Mouse (Mus musculus) left cerebral cortex, postnatal 25 days (tissue): ENCODE measurements around the gene Mtif3. TPM values are rescaled to one million over a fixed set of nuclear protein-coding genes. Genes with fewer than 3 reads are reported as not detected.
A peak's percentile ranks its signal among the peaks of the same experiment; 100 is the strongest.
"Not testable (repeated sequence)": the region's sequence is repeated elsewhere in the genome, so short reads cannot be mapped to it uniquely, and the experiment has no call there.

Experiments used
- DNase-seq, 2 experiments: peaks; one replicate each; pipeline ENCODE4 v3.0.0; 2022; ENCODE audit warnings: low spot score in 2 of 2, mixed read lengths in 1 of 2
- intact Hi-C: fragments of 180-260 bp; cut with DNase I; formaldehyde crosslinking; loops from one replicate; pipeline ENCODE4 v1.15.1; 2025
- total RNA-seq, 2 experiments: library from RNA; stranded (reverse); gene quantifications; 2 replicates each; pipeline ENCODE4 v1.2.3; 2021

Mtif3 gene
- total RNA-seq, 2 experiments from 2014 or later, result 20.6 to 20.8 TPM

GRCm38 (mm10) chr5:146963937-146964278 is 308 bp upstream of the Mtif3 start:
- intact Hi-C loops, result loop anchor here (2.0 to 5.0 kb wide), 2 partner anchors 15 to 113 kb away; partner anchors contain the start of genes Gtf3a, Lnx2 and Polr1d
- DNase-seq, result no peak

GRCm38 (mm10) chr5:146956678-146957077 is 6.9 kb downstream of the Mtif3 start:
- intact Hi-C loops, result no loop called here
- no peak for DNase-seq

GRCm38 (mm10) chr5:146955651-146956050 is 7.9 kb downstream of the Mtif3 start:
- no peak for DNase-seq
- intact Hi-C loops, result no loop called here

GRCm38 (mm10) chr5:146954576-146954975 is 9.0 kb downstream of the Mtif3 start:
- DNase-seq, result no peak
- intact Hi-C loops, result no loop called here

GRCm38 (mm10) chr5:146948508-146949088 is 15.0 kb downstream of the Mtif3 start, which contains the start of gene Gtf3a:
Gene Gtf3a (plus strand): TSS chr5:146948657.
- intact Hi-C loops, result loop anchor here (2.0 kb wide), 1 partner anchor 14 kb away; the partner anchor contains the start of gene Mtif3
- peak; percentile 73 to 75 for DNase-seq

GRCm38 (mm10) chr5:146948041-146948507 is 15.5 kb downstream of the Mtif3 start:
- no peak for DNase-seq
- intact Hi-C loops, result loop anchor here (2.0 kb wide), 1 partner anchor 15 kb away; the partner anchor contains the start of gene Mtif3

- intact Hi-C loops, result no loop called here
- DNase-seq, result no peak
Measured at GRCm38 (mm10) chr5:146947497-146947896, 16.1 kb downstream of the Mtif3 start.

GRCm38 (mm10) chr5:146946682-146947081 is 16.9 kb downstream of the Mtif3 start:
- intact Hi-C loops, result no loop called here
- no peak for DNase-seq

- DNase-seq, result no peak
- intact Hi-C loops, result no loop called here
Measured at GRCm38 (mm10) chr5:146944568-146944967, 19.0 kb downstream of the Mtif3 start.

GRCm38 (mm10) chr5:146942965-146943364 is 20.6 kb downstream of the Mtif3 start:
- intact Hi-C loops, result no loop called here

GRCm38 (mm10) chr5:146941939-146942338 is 21.7 kb downstream of the Mtif3 start:
- intact Hi-C loops, result loop anchor here (2.0 kb wide), 2 partner anchors 285 to 351 kb away; no protein-coding TSS in a partner anchor
- not testable (repeated sequence) for DNase-seq

More at GRCm38 (mm10) chr5:146942965-146943364, 20.6 kb downstream of the Mtif3 start:
- no peak for DNase-seq

- intact Hi-C loops, result loop anchor here (2.0 kb wide), 2 partner anchors 287 to 353 kb away; no protein-coding TSS in a partner anchor
- peak; percentile 40 to 41 for DNase-seq
Measured at GRCm38 (mm10) chr5:146940219-146940618, 23.4 kb downstream of the Mtif3 start.

- intact Hi-C loops, result no loop called here
- no peak for DNase-seq
Measured at GRCm38 (mm10) chr5:146939109-146939796, 24.3 kb downstream of the Mtif3 start.

- DNase-seq, result no peak
- intact Hi-C loops, result no loop called here
Measured at GRCm38 (mm10) chr5:146937541-146938503, 25.8 kb downstream of the Mtif3 start.

GRCm38 (mm10) chr5:146933466-146933865 is 30.1 kb downstream of the Mtif3 start:
- no peak for DNase-seq
- intact Hi-C loops, result no loop called here

GRCm38 (mm10) chr5:146931904-146932553 is 31.6 kb downstream of the Mtif3 start:
- intact Hi-C loops, result no loop called here
- DNase-seq, result no peak

GRCm38 (mm10) chr5:146931422-146931821 is 32.2 kb downstream of the Mtif3 start:
- no peak for DNase-seq
- intact Hi-C loops, result no loop called here

GRCm38 (mm10) chr5:146926673-146927072 is 36.9 kb downstream of the Mtif3 start:
- no peak for DNase-seq
- intact Hi-C loops, result no loop called here

GRCm38 (mm10) chr5:146923547-146923946 is 40.1 kb downstream of the Mtif3 start:
- intact Hi-C loops, result no loop called here
- DNase-seq, result no peak
